Mouse (Mus musculus) embryonic facial prominence, embryonic 11.5 days (tissue): ENCODE measurements at regions not wholly inside any gene's neighbourhood (a gene's known extent, or its start where the extent isn't known, plus 50 kb on each side); places are given as distances from the start of the nearest gene placed in this dataset.

ENCODE experiments used
- ATAC-seq: fragments of 200-750 bp; cut with Nextera tagmentation; replicated peaks from 2 replicates; pipeline ENCODE4 v1.8.0; 2017; ENCODE audit warnings: low read depth; ENCODE audit not compliant: insufficient number of reproducible peaks, low FRiP score, low TSS enrichment
- DNase-seq: peaks from one replicate; pipeline ENCODE4 v3.0.0-alpha.2; 2015; ENCODE audit warnings: low spot score
- H3K27ac ChIP-seq: fragments of 300-500 bp; sonication (generic); replicated peaks from 2 replicates; pipeline ENCODE4 v1.5.1; 2014; ENCODE audit warnings: mild to moderate bottlenecking, low read depth, low read length, control low read depth
- H3K27me3 ChIP-seq: fragments of 300-500 bp; sonication (generic); 2 replicates; pipeline ENCODE4 v1.6.1; 2014; ENCODE audit warnings: mild to moderate bottlenecking, low read length, moderate library complexity, mixed read lengths; ENCODE audit not compliant: control insufficient read depth, insufficient read depth
- H3K36me3 ChIP-seq: fragments of 300-500 bp; sonication (generic); replicated peaks from 2 replicates; pipeline ENCODE4 v1.6.1; 2014; ENCODE audit warnings: low read depth, mild to moderate bottlenecking, low read length, moderate library complexity, mixed read lengths; ENCODE audit not compliant: control insufficient read depth, insufficient read depth
- H3K4me1 ChIP-seq: fragments of 300-500 bp; sonication (generic); 2 replicates; pipeline ENCODE4 v1.6.1; 2014; ENCODE audit warnings: low read length, mixed read lengths; ENCODE audit not compliant: control insufficient read depth, insufficient read depth
- H3K4me2 ChIP-seq: fragments of 300-500 bp; sonication (generic); 2 replicates; pipeline ENCODE4 v1.6.1; 2014; ENCODE audit warnings: low read depth, mild to moderate bottlenecking, control low read depth, low read length, moderate library complexity
- H3K4me3 ChIP-seq: fragments of 300-500 bp; sonication (generic); 2 replicates; pipeline ENCODE4 v1.5.1; 2014; ENCODE audit warnings: low read depth, low read length, control low read depth
- H3K9ac ChIP-seq: fragments of 300-500 bp; sonication (generic); replicated peaks from 2 replicates; pipeline ENCODE4 v1.6.1; 2014; ENCODE audit warnings: mild to moderate bottlenecking, control low read depth, low read length
- H3K9me3 ChIP-seq: fragments of 300-500 bp; sonication (generic); replicated peaks from 2 replicates; pipeline ENCODE4 v1.6.1; 2016; ENCODE audit warnings: mild to moderate bottlenecking, low read length, inconsistent platforms, mixed read lengths; ENCODE audit not compliant: control insufficient read depth
- WGBS: fragments of 180-500 bp; shearing (Covaris S2); extraction: QIAGEN DNeasy Blood & Tissue Kit; methylation state at CpG from one replicate; pipeline ENCODE4 v1.1.7; 2014; 5-methylcytosine and 5-hydroxymethylcytosine counted together

- Histone ChIP-seq H3K9ac (no peak overlapping the region), H3K4me3 (no peak overlapping the region), H3K36me3 (no peaks in the 10 kb centered on the region), H3K4me2 (no peak overlapping the region), H3K27me3 (no peaks in the 10 kb centered on the region), H3K4me1 (no peaks in the 10 kb centered on the region; the same call in 1 of the 2 replicates), H3K9me3 (no peaks in the 10 kb centered on the region), H3K27ac (no peak overlapping the region)
- ATAC-seq (no peak), DNase-seq (no peak)
- WGBS = 40% methylated on average over 7 of the region's 7 CpGs
These were observed 140.9 kb upstream of the Dyrk2 start for GRCm38 (mm10) chr10:119010884-119011283.

- no peak overlapping the region for H3K27ac ChIP-seq
- ATAC-seq (no peak), DNase-seq (no peak)
- H3K4me3 ChIP-seq = no peak overlapping the region
- H3K4me2 ChIP-seq = no peak overlapping the region
- 88% methylated on average over 19 of the region's 19 CpGs for WGBS
- no peak overlapping the region for H3K9ac ChIP-seq
- no peaks in the 10 kb centered on the region for H3K36me3 ChIP-seq
- H3K4me1 ChIP-seq = no peaks in the 10 kb centered on the region; the same call in 1 of the 2 replicates
- H3K27me3 ChIP-seq = no peaks in the 10 kb centered on the region
- H3K9me3 ChIP-seq = no peaks in the 10 kb centered on the region
These were observed 137.0 kb upstream of the Dyrk2 start for GRCm38 (mm10) chr10:119006866-119007575.

GRCm38 (mm10) chr10:119005491-119005890, 135.5 kb upstream of the Dyrk2 start:
- 80% methylated on average over 8 of the region's 8 CpGs for WGBS
- DNase-seq = no peak
- no peak overlapping the region for H3K4me3 ChIP-seq
- no peaks in the 10 kb centered on the region for H3K36me3 ChIP-seq
- no peaks in the 10 kb centered on the region for H3K9me3 ChIP-seq
- H3K27ac ChIP-seq = no peak overlapping the region
- H3K4me2 ChIP-seq = no peak overlapping the region
- H3K27me3 ChIP-seq = no peaks in the 10 kb centered on the region
- no peak for ATAC-seq
- no peaks in the 10 kb centered on the region for H3K4me1 ChIP-seq
- H3K9ac ChIP-seq = no peak overlapping the region

- WGBS = 88% methylated on average over 11 of the region's 11 CpGs
- no peak overlapping the region for H3K9ac ChIP-seq
- H3K4me3 ChIP-seq = no peak overlapping the region
- no peaks in the 10 kb centered on the region for H3K27me3 ChIP-seq
- no peak for DNase-seq
- H3K4me2 ChIP-seq = no peak overlapping the region
- no peaks in the 10 kb centered on the region for H3K36me3 ChIP-seq
- H3K9me3 ChIP-seq = no peaks in the 10 kb centered on the region
- no peak overlapping the region for H3K27ac ChIP-seq
- no peak for ATAC-seq
- H3K4me1 ChIP-seq = no peaks in the 10 kb centered on the region
These were observed 134.4 kb upstream of the Dyrk2 start for GRCm38 (mm10) chr10:119004426-119004825.

- no peaks in the 10 kb centered on the region for H3K4me1 ChIP-seq
- ATAC-seq (no peak), DNase-seq (no peak)
- H3K4me3 ChIP-seq = no peak overlapping the region
- no peak overlapping the region for H3K27ac ChIP-seq
- no peaks in the 10 kb centered on the region for H3K27me3 ChIP-seq
- no peaks in the 10 kb centered on the region for H3K9me3 ChIP-seq
- no peaks in the 10 kb centered on the region for H3K36me3 ChIP-seq
- H3K4me2 ChIP-seq = no peak overlapping the region
- H3K9ac ChIP-seq = no peak overlapping the region
- 62% methylated on average over 5 of the region's 5 CpGs for WGBS
These were observed 133.8 kb upstream of the Dyrk2 start for GRCm38 (mm10) chr10:119003839-119004238.

- H3K4me3 ChIP-seq = no peak overlapping the region
- H3K4me2 ChIP-seq = no peak overlapping the region
- WGBS = 92% methylated on average over 2 of the region's 2 CpGs
- DNase-seq (no peak), ATAC-seq (no peak)
- no peak overlapping the region for H3K27ac ChIP-seq
- H3K36me3 ChIP-seq = no peaks in the 10 kb centered on the region
- H3K4me1 ChIP-seq = no peaks in the 10 kb centered on the region
- no peaks in the 10 kb centered on the region for H3K27me3 ChIP-seq
- H3K9ac ChIP-seq = no peak overlapping the region
- H3K9me3 ChIP-seq = no peaks in the 10 kb centered on the region
These were observed 133.0 kb upstream of the Dyrk2 start for GRCm38 (mm10) chr10:119003042-119003441.

- H3K4me1 ChIP-seq = no peaks in the 10 kb centered on the region
- ATAC-seq (no peak), DNase-seq (no peak)
- WGBS = 93% methylated on average over 7 of the region's 7 CpGs
- H3K27ac ChIP-seq = no peak overlapping the region
- H3K4me3 ChIP-seq = no peak overlapping the region
- no peaks in the 10 kb centered on the region for H3K9me3 ChIP-seq
- H3K27me3 ChIP-seq = no peaks in the 10 kb centered on the region
- H3K36me3 ChIP-seq = no peaks in the 10 kb centered on the region
- no peak overlapping the region for H3K9ac ChIP-seq
- no peak overlapping the region for H3K4me2 ChIP-seq
These were observed 131.9 kb upstream of the Dyrk2 start for GRCm38 (mm10) chr10:119001895-119002294.

GRCm38 (mm10) chr10:119001000-119001780, 131.2 kb upstream of the Dyrk2 start:
- DNase-seq (no peak), ATAC-seq (no peak)
- Histone ChIP-seq H3K4me2 (no peak overlapping the region), H3K9ac (no peak overlapping the region), H3K4me3 (no peak overlapping the region), H3K27ac (no peak overlapping the region), H3K36me3 (no peaks in the 10 kb centered on the region), H3K9me3 (no peaks in the 10 kb centered on the region), H3K27me3 (no peaks in the 10 kb centered on the region), H3K4me1 (no peaks in the 10 kb centered on the region)
- WGBS = 73% methylated on average over 17 of the region's 17 CpGs
